Mouse (Mus musculus): ENCODE results near the gene Ffar4.

The Ffar4 gene

DNA sequence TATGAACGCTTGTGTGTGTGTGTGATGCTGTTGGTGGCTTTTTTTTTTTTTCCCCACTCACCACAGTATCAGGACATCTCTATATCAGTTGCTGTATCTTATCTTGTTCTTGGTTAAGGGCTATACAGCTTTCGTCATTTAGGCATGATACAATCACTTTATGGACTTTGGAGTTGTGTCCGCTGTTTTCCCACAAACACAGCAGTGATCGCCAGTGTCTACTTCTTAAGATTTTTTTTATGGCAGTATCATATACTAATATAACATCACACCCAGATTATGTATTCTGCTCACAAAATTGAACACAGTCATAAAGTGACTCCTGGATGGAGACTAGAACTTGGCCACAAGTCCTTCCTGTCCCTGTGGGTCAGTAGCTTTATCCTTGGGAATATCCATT is 11.0 kb downstream of the Ffar4 start:
- DNase-seq (ENCODE audit: low read depth), result no peak

DNA sequence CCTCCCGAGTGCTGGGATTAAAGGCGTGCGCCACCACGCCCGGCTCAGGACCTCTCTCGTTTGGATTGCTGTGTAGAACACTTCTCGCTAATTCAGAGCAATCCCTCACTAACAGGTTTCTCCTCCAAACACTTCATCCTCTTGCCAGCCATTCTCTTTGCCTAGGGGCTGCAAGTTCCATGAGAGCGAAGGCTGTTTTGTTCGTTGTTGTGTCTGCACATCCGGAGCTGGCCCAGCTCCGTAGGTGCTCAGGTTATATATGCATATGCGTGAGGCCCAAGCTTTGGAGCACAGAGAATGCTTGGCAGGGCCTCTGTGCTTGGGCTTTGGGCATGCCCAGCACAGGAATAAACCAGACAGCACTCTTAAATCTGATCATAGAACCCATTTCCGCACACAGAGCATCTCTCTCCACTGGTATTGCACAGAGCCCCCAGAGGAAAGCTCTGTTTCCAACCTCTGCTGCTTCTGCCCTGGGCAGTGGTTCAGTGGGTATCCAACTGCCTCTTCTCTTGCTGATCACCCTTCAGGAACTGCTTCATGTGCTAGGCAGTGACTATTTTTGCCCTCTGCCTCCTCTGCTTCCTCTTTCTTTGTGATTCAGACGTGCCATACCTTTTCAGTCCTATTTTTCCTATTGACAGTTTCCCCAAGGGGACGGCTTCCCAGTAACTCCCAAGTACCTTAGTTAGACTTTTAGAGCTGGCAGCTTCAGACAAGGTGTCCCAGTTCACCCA is 12.8 kb downstream of the Ffar4 start:
- DNase-seq (ENCODE audit: low read depth), result no peak

DNA sequence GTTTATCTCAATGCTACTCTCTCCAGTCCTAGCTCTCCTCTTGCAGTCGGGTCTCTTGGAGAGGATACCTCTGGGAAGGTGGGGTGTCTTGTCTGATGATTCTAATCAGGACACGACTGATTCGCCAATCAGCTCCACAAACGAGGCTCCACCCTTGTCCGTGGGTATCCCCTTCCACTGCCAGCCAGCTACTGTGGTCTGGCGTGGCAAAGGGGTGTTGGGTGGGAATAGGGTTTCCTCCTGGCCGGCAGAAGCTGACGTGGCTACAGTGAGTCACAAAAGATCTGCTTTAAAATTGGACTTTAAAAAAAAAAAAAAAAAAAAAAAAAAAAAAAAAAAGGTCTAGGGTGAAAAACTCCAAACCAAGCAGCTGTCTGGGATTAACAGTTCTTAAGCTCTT is 14.2 kb downstream of the Ffar4 start:
- DNase-seq (ENCODE audit: low read depth), result peak; percentile 56

DNA sequence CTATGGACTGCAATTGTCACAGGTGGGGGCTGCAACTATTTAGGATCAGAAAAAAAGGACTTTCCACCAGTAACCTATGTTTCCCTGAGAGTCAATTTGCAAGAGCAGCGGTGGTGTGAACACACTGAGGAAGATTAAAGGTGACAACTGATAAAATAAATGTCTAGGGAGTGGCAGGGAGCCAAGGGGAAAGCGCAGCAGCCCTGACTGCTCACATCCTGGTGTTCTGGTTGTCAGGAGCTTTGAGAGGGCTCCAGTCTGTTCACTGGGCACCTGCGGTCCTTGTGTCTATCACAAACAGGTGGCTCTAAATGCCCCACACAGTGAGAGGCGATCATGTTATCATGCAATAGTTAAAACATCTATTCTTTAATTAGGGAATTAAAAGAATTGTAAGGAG is 15.7 kb downstream of the Ffar4 start:
- DNase-seq (ENCODE audit: low read depth), result no peak

DNA sequence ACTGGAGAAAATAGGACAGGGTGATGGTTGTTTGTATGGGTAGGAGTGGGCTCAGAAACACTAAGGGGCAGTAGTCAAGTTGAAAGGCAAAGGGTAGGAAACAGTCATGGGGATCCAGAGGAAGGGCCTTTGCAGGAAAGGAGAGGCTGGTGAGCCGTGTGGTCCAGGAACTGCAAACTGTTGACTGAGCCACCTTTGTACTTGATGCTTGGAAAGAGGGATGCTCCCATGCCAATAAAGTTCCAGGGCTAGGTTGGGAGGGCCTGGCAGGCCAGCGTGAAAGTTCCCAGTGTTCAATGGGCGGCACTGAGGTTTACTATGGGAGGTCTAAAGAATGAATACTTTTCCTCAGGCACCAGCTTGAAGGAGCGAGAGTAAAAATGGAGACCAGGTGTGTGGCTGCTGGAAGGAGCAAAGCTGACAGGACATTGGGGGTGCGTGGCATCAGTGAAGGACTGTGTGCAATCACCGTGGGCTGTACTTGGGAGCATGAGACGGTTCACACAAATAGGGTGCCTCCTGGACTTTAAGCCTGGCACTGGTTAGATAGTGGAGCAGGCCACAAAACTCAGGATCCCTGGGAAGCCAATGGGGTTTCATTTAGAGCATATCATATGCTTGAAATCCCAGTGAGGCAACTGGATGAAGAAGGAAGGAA is 18.1 kb downstream of the Ffar4 start:
- no peak for DNase-seq (ENCODE audit: low read depth)

DNA sequence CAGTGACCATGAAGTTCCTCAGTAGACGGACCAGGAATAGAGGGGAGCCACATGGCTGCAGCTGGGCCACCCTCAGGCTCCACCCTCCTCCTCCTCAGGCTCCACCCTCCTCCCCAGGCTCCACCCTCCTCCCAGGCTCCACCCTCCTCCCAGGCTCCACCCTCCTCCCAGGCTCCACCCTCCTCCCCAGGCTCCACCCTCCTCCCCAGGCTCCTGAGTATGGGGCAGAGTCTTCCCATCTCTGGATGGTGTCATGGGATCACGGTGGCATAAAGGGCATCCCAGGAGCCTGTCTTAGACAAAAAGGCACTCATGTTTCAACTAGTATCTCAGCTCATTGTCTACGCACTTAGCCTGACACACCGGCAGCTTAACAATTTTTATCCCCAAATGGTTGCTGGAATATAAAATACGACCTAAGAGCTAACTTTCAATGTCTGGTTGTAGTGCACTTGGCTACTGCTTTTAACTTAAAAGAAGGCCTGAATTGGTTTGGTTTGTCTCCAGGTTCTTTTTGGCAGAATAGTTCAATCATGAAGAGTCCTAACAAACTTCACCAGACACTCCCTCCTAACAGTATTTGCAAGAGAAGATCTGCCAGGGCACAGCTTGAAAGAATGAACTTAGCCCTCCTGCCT is 23.4 kb downstream of the Ffar4 start:
- no peak for DNase-seq (ENCODE audit: low read depth)

DNA sequence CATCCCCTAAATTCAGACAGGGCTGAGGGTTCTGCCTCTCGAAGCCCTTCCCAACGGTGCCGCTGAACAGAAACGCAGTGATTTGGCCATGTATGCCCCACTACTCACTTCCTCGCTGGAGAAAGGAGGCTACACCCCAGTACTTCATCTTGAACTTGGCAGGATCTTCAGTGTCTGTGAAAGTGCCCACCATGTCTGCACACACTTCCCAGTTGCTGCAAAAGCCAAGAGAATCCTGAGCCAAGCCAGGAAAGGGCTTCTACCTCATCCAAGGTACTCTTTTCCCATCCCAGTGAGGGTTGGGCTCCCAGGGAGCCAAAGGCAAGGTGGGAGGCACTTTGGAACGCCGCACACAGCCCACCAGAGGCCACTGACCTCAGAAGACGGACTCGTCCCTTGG is 27.1 kb downstream of the Ffar4 start:
- no peak for DNase-seq (ENCODE audit: low read depth)

DNA sequence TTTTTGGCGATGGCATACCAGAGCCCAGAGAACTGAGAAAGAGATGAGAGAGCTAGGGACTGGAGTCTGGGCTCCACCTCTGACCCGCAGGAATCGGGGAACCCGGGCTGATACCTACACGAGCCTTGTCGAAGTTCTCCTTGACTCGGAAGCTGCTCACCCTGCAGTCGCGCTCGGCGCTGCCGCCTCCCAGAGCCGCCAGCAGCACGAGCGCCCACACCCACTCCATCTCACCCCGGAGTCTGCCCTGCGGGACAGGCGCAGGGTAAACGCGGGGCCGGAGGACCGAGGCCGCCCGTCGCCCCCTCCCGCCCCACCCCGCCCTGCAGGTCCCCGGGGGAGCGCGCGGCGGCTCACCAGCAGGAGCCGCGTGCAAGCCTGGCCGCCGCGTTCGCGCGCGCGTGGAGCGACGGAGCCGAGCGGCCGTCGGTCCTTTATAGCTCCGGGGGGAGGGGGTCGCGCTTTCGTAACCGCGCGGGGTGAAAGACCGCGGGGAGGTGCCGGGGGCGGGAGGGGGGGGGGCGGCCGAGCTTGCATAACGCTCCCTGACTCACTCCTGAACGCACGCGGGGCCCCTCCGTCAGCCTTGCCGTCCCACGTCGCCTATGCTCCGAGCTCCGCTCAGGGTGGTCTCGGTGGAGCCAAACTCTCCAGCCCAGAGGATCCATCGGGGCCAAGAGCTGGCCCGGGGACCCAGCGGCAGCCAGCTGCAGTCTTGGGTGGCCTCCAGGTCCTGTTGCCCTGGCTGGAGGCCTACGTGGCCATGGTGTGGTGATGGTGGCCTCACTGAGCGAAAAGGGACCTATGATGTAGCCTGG is 27.7 kb downstream of the Ffar4 start:
- no peak for DNase-seq (ENCODE audit: low read depth)

DNA sequence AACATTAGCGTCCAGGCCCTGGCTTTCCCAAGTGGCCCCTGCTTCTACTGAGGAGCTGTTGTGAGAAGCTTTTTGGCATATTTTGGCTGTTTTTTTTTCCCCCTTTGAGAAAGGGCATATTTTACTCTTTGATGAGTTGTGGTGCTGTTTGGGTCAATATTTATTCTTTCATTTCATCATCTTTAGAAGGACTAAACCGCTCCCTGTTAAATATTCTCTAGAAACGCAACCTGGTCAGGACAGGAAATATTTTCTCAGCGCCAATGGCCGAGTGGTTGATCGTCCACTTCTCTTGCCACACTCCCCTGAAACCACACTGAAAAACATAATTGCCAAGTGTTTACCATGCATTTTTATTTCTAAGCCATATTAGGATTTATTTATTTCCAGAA is 28.3 kb downstream of the Ffar4 start, which contains the start of gene Rbp4:
Gene Rbp4 (minus strand): TSS at position 63 of the 392 bp plus-strand sequence.
- DNase-seq (ENCODE audit: low read depth), result no peak

DNA sequence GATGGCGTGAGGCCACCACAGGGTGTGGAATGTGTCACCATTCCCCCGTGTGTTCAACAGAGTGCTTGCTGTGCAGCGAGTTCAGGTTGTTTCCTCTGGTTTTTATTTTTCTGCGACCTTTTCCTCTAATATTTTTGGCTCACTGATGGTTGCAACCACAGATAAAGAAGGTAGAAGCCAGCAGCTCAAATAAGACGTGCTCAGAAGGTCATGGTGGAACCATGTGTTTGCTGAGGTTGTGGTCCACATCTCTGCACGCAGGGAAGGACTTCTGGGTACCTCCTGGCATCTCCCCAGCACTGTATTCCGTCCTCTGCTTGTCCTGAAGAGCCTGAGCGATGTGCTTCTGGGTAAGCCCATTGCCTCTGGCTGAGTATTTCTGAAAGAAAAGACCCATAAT is 29.8 kb downstream of the Ffar4 start:
- no peak for DNase-seq (ENCODE audit: low read depth)

DNA sequence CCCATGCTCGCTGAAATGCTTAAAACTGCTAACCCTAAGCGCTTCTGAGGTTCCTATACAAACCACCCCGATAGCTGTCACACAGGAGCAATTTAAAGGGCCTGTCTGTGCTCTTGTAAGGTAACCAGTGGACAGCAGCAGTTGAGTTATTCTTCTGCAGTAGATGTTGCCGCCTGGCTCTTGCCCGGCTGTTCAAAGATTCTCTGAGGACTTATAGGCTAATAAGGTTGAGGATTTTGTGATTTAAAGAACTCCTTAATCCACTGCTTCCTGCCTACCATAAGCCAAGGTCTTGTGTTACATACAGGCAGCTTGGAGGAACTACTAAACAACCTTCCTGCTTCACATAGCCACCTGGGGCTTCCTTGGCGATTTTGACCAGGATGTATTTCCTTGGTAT is 35.6 kb downstream of the Ffar4 start, which contains the start of gene Pde6c:
Gene Pde6c (plus strand): TSS at position 301 of the 400 bp plus-strand sequence.
- no peak for DNase-seq (ENCODE audit: low read depth)

DNA sequence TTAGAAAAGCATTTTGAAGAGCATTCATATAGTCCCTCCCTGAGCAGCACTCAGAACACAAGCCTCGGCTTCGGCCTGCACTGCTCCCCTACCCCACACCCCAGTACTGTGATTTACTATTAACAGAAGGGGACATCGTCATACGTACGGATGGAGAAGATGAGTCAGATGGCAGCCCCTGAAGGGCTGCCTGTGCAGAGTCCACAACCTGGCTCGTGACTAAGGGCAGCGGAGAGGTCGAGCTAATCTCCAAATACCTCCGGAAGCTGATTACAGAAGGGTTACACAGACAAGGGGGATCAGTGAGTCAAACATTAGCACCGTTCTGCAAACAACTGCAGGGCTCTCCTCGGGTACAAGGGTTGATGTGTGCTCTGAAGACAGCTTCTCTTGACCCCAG is 37.1 kb downstream of the Ffar4 start:
- DNase-seq (ENCODE audit: low read depth), result no peak

DNA sequence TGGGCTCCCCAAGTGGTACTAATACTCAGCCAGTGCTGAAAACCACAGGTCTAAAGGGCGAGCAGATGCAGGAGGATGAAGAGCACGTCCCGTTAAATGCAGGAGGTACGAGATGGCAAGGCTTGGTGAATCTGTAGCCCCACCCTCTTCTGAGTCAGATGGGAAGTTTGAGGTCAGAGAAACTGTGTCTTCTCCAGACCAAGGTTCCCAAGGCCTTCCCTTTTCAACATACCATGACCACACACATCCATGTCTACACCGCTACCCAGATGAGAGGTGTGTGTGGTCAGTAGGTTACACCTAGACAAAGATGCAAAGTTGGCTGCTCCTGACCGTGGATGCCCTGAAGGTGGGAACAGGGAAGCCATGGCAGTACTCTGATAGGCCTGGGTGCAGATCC is 37.9 kb downstream of the Ffar4 start:
- DNase-seq (ENCODE audit: low read depth), result no peak

DNA sequence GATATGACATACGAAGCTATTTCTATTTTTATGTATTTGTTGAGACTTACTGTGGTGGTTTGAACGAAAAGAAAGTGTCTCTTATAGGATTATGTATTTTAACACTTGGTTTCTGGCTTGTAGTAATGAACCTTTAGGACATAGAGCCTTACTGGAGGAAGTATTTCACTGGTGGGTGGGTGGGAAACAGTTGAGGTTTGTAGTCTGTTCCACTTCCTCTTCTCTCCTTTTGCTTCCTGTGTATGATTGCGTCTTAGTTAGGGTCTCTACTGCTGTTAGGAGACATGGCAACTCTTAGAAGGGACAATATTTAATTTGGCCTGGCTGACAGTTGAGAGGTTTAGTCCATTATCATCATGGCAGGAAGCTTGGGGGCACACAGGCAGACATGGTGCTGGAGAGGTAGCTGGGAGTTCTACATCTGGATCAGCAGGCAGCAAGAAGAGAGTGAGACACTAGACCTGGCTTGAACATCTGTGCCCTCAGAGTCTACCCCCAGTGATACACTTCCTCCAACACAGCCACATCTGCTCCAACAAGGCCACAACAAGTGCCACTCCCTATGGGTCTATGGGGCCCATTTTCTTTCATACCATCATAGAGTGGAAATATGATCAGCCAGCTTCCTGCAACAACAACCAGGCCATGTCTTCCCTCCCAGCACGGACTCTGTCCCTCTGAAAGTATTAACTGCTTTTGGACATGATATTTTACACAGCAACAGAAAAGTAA is 46.8 kb downstream of the Ffar4 start:
- no peak for DNase-seq (ENCODE audit: low read depth)

DNA sequence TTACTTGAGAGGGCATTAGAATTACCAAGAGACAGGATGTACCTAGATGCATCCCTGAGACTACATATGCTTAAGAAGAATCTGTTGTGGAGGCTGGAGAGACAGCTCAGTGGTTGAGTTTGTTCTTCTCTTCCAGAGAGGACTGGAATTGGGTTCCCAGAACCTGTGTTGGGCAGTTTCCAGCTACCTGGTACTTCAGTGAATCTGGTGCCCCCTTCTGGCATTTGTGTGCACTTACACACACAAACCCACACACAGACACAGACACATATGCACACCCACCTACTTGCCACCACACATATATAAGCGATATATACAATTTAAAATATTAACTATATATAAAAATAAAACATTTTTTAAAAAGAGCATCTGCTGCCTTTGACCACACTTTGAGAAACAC is 59.4 kb downstream of the Ffar4 start:
- DNase-seq (ENCODE audit: low read depth), result no peak

DNA sequence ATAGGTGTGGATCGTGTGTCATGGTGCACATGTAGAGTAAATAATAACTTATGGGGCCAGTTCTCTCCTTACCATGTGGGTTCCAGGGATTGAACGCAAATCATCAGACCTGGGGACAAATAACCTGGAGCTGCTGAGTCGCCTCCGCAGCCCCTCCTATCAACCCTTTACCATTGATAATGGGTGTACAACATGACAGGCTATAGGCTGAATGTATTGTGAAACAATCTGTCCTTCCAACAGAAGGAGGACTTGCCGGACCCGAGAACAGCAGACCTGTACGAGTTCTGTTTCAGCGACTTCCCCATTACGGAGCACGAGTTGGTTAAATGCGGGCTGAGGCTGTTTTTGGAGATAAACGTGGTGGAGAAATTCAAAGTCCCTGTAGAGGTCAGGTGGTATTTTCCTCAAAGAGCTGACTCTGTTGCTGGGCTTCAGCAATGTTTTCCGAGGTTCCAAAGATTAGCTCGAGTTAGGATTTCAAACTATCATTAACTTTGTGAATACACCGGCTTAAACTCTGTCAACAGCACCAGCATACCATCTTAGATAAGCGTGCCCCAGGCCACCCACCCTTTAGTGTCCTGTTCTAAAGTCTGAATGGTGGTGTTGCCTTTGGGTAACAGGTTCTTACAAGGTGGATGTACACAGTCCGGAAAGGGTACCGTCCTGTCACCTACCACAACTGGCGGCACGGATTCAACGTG is 64.9 kb downstream of the Ffar4 start:
- DNase-seq (ENCODE audit: low read depth), result no peak

Measured in NIH3T3 (cell line).